Mouse (Mus musculus): ENCODE data around the gene Mmd. TPM values are rescaled to one million over a fixed set of nuclear protein-coding genes. Genes with fewer than 3 reads are reported as not detected.
"Not testable (repeated sequence)": the region's sequence is repeated elsewhere in the genome, so short reads cannot be mapped to it uniquely, and the experiment has no call there.

Mmd gene
- polyA plus RNA-seq, 1 experiment from 2014 or later = 55.9 TPM

DNA sequence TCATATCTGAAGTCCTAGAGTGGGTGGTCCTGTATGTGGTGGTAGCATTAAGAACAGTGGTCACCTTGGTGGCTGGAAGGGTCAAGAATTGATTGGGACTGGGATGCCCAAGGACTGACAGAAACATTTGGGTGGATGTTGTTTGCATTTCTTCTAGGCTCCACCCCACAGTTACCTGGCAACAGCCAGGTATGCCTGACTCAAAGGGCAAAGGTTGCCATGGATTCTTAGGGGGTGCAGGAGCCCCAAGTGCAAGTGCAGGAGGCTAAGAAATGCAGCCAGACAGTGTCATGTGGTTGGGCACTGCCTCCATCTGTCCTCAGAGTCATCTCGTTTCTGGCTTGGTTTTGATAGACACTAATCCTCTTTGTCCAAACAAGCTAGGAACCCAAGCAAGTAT lies 24.9 kb downstream of the Mmd start:
- H3K27ac ChIP-seq = no peak overlapping the region
- 73% methylated on average over 1 of the region's 1 CpGs for WGBS
- peaks cover 7% of the 10 kb centered on the region for H3K4me1 ChIP-seq (replicated peaks)
- H3K36me3 ChIP-seq = peaks cover 52% of the 10 kb centered on the region
- H3K27me3 ChIP-seq (ENCODE audit: insufficient read depth, poor library complexity, severe bottlenecking) = no peaks in the 10 kb centered on the region
- H3K4me3 ChIP-seq = no peak overlapping the region
- no peaks in the 10 kb centered on the region for H3K9me3 ChIP-seq
- DNase-seq (ENCODE audit: low spot score) = no peak

DNA sequence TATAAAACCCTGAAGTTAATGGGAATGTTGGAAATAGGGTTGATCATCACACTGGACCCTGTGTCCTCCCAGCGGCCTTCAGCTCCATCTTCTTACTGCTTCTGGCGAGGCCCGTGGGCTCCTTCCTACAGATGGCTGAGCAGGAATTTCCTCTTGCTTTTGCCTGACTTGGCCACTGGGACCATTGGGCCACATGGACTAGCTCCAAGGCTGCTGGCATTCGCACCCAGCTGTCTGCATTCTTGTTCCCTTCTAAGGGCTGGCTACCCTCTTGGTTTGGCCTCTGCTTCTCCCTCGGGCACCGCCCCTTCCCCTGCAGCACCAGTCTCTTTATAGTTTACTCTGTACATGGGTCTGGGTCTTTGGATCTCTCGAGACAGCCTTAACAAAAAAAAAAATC lies 26.4 kb downstream of the Mmd start:
- no peak for DNase-seq (ENCODE audit: low spot score)
- 89% methylated on average over 7 of the region's 7 CpGs for WGBS
- Histone ChIP-seq H3K9me3 (no peaks in the 10 kb centered on the region), H3K4me1 (replicated peaks) (no peaks in the 10 kb centered on the region), H3K36me3 (peaks cover 47% of the 10 kb centered on the region), H3K27ac (no peak overlapping the region), H3K27me3 (ENCODE audit: insufficient read depth, poor library complexity, severe bottlenecking) (no peaks in the 10 kb centered on the region), H3K4me3 (no peak overlapping the region)

DNA sequence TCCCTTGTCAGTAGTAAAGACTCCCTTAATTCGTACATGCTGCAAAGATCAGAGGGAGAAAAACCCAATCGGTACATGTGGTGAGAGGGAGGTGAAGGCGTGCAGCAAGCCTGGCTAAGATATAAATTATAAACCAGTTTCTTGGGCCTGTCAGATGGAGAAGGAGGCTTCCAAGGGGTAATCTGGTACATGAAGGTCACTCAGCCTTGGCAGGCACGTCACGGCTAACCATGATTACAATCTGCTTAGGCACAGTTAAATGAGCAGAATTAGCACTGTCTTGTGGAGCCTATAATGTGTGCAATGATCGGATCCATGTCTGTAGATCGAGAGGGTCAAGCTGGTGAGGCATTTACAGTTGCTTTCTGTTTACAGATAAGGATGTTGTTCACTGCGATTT lies 26.9 kb downstream of the Mmd start:
- H3K4me3 ChIP-seq = no peak overlapping the region
- H3K27ac ChIP-seq = no peak overlapping the region
- no peak for DNase-seq (ENCODE audit: low spot score)
- H3K36me3 ChIP-seq = peaks cover 42% of the 10 kb centered on the region
- no peaks in the 10 kb centered on the region for H3K9me3 ChIP-seq
- 90% methylated on average over 8 of the region's 8 CpGs for WGBS
- H3K4me1 ChIP-seq (replicated peaks) = no peaks in the 10 kb centered on the region
- H3K27me3 ChIP-seq (ENCODE audit: insufficient read depth, poor library complexity, severe bottlenecking) = no peaks in the 10 kb centered on the region

DNA sequence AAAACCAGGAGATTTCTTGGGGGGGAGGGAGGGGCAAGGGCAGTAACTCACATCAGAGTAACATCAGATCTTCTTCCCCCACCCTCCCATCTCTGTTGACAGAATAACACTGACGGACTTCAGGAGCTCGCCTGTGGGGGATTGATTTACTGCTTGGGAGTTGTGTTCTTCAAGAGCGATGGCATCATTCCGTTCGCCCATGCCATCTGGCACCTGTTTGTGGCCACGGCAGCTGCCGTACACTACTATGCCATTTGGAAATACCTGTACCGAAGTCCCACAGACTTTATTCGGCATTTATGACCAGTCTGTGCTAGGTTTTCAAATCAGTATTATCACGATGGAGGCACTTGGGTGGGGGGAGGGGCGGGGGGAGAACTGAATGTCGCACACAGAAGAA lies 27.3 kb downstream of the Mmd start:
- no peak overlapping the region for H3K4me3 ChIP-seq
- DNase-seq (ENCODE audit: low spot score) = no peak
- H3K9me3 ChIP-seq = no peaks in the 10 kb centered on the region
- H3K4me1 ChIP-seq (replicated peaks) = no peaks in the 10 kb centered on the region
- H3K27ac ChIP-seq = no peak overlapping the region
- peaks cover 38% of the 10 kb centered on the region for H3K36me3 ChIP-seq
- WGBS = 93% methylated on average over 12 of the region's 12 CpGs
- H3K27me3 ChIP-seq (ENCODE audit: insufficient read depth, poor library complexity, severe bottlenecking) = no peaks in the 10 kb centered on the region

DNA sequence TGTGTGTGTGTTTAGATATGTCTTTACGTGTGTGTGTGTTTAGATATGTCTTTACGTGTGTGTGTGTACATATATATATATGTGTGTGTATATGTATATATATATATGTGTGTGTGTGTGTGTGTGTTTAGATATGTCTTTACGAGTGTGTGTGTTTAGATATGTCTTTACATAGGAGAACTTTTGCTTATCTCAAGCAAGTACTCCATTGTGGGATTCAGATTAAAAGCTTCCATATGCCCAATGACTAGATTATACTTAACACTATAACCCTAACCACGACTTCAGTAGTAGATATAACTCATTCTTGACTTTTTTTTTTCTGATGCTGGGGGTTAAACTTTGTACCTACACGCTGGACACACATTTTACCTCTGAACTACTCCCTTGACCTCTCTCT lies 30.8 kb downstream of the Mmd start:
- no peaks in the 10 kb centered on the region for H3K27me3 ChIP-seq (ENCODE audit: insufficient read depth, poor library complexity, severe bottlenecking)
- H3K4me1 ChIP-seq (replicated peaks) = no peaks in the 10 kb centered on the region
- no peak for DNase-seq (ENCODE audit: low spot score)
- no peak overlapping the region for H3K4me3 ChIP-seq
- H3K9me3 ChIP-seq = no peaks in the 10 kb centered on the region
- H3K36me3 ChIP-seq = peaks cover 17% of the 10 kb centered on the region
- WGBS = 91% methylated on average over 5 of the region's 5 CpGs
- no peak overlapping the region for H3K27ac ChIP-seq

DNA sequence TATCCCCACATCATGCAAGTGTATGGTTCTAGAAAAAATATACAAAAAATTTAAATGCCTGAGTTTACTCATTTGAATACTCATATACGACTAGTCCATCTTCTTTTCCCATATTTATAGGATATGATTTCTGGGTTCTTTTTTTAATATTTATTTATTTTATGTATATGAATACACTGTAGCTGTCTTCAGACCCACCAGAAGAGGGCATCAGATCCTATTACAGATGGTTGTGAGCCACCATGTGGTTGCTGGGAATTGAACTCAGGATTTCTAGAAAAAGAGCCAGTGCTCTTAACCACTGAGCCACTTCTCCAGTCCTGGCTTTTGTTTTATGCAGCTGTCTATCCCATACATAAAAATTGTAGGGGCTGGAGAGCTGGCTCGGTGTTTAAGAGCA lies 32.7 kb downstream of the Mmd start:
- H3K4me3 ChIP-seq; H3K27ac ChIP-seq; H3K36me3 ChIP-seq; DNase-seq (ENCODE audit: low spot score); H3K4me1 ChIP-seq (replicated peaks); H3K9me3 ChIP-seq; H3K27me3 ChIP-seq (ENCODE audit: insufficient read depth, poor library complexity, severe bottlenecking): not testable (repeated sequence)
- WGBS = 92% methylated on average over 2 of the region's 2 CpGs

DNA sequence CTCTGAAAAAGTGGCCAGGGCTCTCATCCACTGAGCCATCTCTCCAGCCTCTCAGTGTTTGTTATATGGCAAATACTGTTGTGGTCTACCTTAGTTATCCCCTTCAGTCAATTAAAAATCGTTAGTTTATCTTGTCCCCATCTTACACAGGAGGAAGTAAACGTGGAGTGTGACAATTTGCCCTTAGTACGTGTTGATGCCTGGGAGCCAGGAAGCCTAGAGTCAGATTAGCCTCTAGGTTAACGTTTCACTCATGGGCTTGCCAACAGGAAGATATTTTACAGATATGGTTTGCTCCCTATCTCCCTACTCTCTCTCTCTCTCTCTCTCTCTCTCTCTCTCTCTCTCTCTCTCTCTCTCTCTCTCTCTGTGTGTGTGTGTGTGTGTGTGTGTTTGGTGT lies 33.9 kb downstream of the Mmd start:
- DNase-seq (ENCODE audit: low spot score) = no peak
- 83% methylated on average over 4 of the region's 4 CpGs for WGBS

DNA sequence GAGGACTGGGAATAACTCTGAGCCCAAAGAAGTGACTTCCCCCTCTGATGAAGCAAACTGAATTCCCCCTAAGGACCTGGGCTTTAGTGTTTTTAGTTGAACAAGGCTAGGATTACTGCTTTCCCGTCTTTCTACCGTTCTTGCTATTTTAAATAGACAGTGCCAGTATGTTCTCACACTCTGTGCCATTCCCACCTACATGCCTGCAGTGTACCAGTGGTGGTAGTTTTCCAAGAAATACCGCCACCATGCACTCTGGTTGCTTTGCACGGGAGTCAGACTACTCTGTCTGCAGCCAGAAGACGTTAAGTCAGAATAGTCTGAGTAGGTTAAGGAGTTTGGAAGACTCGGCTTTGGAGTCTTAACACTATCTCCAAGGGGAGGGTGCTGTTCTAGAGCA lies 34.3 kb downstream of the Mmd start:
- WGBS = 83% methylated on average over 6 of the region's 6 CpGs

More for the DNA sequence above, 33.9 kb downstream of the Mmd start:
- H3K9me3 ChIP-seq = no peaks in the 10 kb centered on the region
- H3K36me3 ChIP-seq = no peaks in the 10 kb centered on the region
- no peak overlapping the region for H3K4me3 ChIP-seq
- H3K4me1 ChIP-seq (replicated peaks) = no peaks in the 10 kb centered on the region
- H3K27me3 ChIP-seq (ENCODE audit: insufficient read depth, poor library complexity, severe bottlenecking) = no peaks in the 10 kb centered on the region
- no peak overlapping the region for H3K27ac ChIP-seq

DNA sequence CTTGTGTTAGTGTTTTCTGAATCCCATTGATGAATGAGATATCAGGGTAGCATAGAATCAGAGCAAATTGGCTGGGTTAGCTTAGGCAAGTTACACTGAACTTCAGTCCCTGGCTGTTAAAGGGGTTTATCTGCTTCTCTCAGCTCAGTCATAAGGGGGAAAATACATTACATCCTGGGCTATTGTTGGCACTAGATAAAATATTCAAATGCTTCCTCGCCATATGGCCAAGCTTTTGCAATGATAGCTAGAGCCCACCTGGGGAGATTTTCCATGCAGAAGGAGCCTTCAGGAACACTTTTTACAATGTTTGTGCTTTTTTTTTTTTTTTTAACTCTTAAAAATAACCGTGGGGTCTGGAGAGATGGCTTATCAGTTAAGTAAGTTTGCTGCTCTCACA lies 34.8 kb downstream of the Mmd start:
- H3K4me1 ChIP-seq (replicated peaks) = no peaks in the 10 kb centered on the region

More for the DNA sequence above, 34.3 kb downstream of the Mmd start:
- Histone ChIP-seq H3K27me3 (ENCODE audit: insufficient read depth, poor library complexity, severe bottlenecking) (no peaks in the 10 kb centered on the region), H3K36me3 (no peaks in the 10 kb centered on the region), H3K4me1 (replicated peaks) (no peaks in the 10 kb centered on the region), H3K9me3 (no peaks in the 10 kb centered on the region), H3K4me3 (no peak overlapping the region), H3K27ac (no peak overlapping the region)
- no peak for DNase-seq (ENCODE audit: low spot score)

DNA sequence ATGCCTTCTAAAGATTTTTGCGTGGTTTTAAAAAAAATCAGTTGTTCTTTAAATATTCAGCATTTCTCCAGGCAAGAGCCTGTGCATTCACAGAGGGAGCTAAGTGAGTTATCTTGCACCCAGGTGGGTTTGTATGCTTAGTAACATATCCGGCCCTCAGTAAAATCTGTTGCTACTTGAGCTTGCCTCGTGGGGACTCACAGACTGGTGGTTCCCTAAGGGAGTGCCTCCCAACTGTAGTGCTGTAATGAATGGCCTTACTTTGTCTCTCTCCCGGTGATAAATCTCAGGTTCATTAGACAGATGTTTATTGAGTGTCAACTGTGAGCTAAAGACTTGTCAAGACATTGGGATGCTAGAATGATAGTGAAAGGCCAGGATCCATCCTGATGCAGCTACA lies 35.4 kb downstream of the Mmd start:
- H3K36me3 ChIP-seq = no peaks in the 10 kb centered on the region
- H3K27me3 ChIP-seq (ENCODE audit: insufficient read depth, poor library complexity, severe bottlenecking) = no peaks in the 10 kb centered on the region
- no peaks in the 10 kb centered on the region for H3K9me3 ChIP-seq
- H3K27ac ChIP-seq = no peak overlapping the region
- WGBS = 74% methylated on average over 4 of the region's 4 CpGs
- no peak for DNase-seq (ENCODE audit: low spot score)
- H3K4me3 ChIP-seq = no peak overlapping the region
- no peaks in the 10 kb centered on the region for H3K4me1 ChIP-seq (replicated peaks)

More for the DNA sequence above, 34.8 kb downstream of the Mmd start:
- H3K27me3 ChIP-seq (ENCODE audit: insufficient read depth, poor library complexity, severe bottlenecking) = no peaks in the 10 kb centered on the region
- no peaks in the 10 kb centered on the region for H3K9me3 ChIP-seq
- no peaks in the 10 kb centered on the region for H3K36me3 ChIP-seq
- no peak overlapping the region for H3K27ac ChIP-seq
- DNase-seq (ENCODE audit: low spot score) = no peak
- 80% methylated on average over 2 of the region's 2 CpGs for WGBS
- H3K4me3 ChIP-seq = no peak overlapping the region

DNA sequence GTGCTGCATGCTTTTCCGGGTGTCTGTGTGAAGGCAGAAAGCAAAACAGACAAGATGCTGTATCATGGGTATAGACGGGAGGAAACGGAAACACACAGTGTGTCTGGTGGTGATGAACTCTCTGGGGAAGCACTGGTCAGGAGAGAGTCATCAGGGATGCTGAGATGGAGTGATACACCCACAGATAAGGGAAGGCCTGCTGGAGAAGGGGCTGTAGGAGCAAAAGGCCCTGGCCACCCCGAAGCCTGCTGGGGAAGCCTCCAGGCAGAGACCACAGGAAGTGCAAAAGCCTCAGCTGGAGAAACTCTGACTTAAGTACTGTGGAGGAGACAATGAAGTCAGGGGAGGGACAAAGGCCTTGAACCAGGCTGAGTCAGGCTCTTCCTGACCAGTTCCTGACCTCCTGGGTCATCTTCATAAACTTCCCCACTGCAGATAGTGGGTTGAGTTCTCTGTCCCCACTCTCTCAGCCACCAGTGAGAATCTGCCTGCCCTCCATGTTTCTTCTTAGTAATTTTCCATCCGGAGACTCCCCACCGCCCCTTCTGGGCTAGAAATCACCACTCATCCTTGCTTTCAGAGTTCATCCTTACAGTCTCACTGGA lies 37.4 kb downstream of the Mmd start:
- Histone ChIP-seq H3K27me3 (ENCODE audit: insufficient read depth, poor library complexity, severe bottlenecking) (no peaks in the 10 kb centered on the region), H3K4me1 (replicated peaks) (no peaks in the 10 kb centered on the region), H3K9me3 (no peaks in the 10 kb centered on the region), H3K4me3 (no peak overlapping the region), H3K27ac (no peak overlapping the region), H3K36me3 (no peaks in the 10 kb centered on the region)
- WGBS = 89% methylated on average over 6 of the region's 6 CpGs
- DNase-seq (ENCODE audit: low spot score) = no peak

DNA sequence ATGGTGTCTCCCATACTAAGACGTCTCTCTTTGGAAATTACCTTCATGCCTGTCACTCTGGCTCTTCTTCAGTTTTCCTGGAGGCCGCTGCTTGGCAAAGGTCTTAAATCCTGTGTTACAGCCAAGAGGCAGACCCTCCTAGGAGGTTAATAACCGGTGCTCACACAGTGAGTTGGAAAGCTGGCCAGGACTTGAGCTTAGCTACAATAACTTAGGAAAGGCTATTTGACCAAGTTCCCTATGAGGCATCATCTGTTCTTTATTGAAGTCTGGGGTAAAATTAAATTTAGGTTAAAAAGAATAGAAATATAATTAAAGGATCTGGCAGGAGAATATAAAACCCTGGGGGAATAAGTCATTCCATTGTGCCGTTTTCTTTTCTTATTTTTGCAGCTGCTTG lies 41.9 kb downstream of the Mmd start:
- H3K27me3 ChIP-seq (ENCODE audit: insufficient read depth, poor library complexity, severe bottlenecking) = no peaks in the 10 kb centered on the region
- DNase-seq (ENCODE audit: low spot score) = no peak
- H3K4me3 ChIP-seq = no peak overlapping the region
- H3K36me3 ChIP-seq = no peaks in the 10 kb centered on the region
- H3K27ac ChIP-seq = no peak overlapping the region
- H3K9me3 ChIP-seq = no peaks in the 10 kb centered on the region
- no peaks in the 10 kb centered on the region for H3K4me1 ChIP-seq (replicated peaks)
- WGBS = 80% methylated on average over 4 of the region's 4 CpGs

DNA sequence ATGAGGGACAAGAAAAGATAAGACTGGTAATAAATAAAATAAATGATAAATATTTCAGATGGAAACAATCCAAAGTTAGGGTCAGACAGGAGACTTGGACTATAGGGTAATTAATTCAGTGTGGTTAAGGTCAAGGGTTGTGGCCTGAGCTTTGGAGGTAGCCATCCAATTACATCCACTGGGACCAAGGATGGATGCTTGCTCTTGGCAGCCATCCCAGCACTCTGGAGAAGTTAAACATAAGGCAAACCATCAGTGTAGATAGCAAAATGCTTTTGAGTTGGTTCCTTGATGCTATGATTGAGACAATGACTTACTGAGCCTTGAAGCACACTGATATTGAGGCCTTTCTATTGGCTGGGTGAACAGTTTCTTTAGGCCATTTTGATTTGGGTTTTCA lies 43.5 kb downstream of the Mmd start:
- Histone ChIP-seq H3K27ac (no peak overlapping the region), H3K27me3 (ENCODE audit: insufficient read depth, poor library complexity, severe bottlenecking) (no peaks in the 10 kb centered on the region), H3K4me3 (no peak overlapping the region), H3K36me3 (no peaks in the 10 kb centered on the region), H3K9me3 (no peaks in the 10 kb centered on the region), H3K4me1 (replicated peaks) (no peaks in the 10 kb centered on the region)
- DNase-seq (ENCODE audit: low spot score) = no peak

DNA sequence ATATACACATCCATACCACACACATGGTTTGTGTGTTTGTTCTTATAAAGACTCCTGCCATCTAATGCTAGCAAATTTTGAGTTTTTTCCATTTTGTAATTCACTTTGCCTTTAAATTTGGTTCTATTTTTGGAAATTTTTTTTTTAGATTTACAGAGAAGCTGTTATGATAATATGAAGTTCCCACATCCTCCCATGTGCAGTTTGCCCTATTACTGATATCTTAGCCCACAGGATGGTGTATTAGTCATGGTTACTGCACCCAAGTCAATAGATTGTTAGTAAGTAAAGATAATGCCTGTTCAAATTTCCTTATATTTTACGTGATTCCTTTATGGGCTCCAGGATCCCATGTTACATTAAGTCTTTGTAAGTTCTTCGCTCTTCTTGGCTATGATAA lies 45.4 kb downstream of the Mmd start:
- no peak for DNase-seq (ENCODE audit: low spot score)
- 90% methylated on average over 2 of the region's 2 CpGs for WGBS
- H3K4me1 ChIP-seq (replicated peaks) = no peaks in the 10 kb centered on the region
- no peaks in the 10 kb centered on the region for H3K36me3 ChIP-seq
- H3K27me3 ChIP-seq (ENCODE audit: insufficient read depth, poor library complexity, severe bottlenecking) = no peaks in the 10 kb centered on the region
- no peak overlapping the region for H3K4me3 ChIP-seq
- no peaks in the 10 kb centered on the region for H3K9me3 ChIP-seq
- no peak overlapping the region for H3K27ac ChIP-seq
